Mouse (Mus musculus) left cerebral cortex, adult 11 months (tissue): Measurements from ENCODE around the gene Dmrt3.

Experiments
- DNase-seq: peaks from one replicate; pipeline ENCODE4 v3.0.0; 2022; ENCODE audit warnings: low spot score

Dmrt3 gene

DNA sequence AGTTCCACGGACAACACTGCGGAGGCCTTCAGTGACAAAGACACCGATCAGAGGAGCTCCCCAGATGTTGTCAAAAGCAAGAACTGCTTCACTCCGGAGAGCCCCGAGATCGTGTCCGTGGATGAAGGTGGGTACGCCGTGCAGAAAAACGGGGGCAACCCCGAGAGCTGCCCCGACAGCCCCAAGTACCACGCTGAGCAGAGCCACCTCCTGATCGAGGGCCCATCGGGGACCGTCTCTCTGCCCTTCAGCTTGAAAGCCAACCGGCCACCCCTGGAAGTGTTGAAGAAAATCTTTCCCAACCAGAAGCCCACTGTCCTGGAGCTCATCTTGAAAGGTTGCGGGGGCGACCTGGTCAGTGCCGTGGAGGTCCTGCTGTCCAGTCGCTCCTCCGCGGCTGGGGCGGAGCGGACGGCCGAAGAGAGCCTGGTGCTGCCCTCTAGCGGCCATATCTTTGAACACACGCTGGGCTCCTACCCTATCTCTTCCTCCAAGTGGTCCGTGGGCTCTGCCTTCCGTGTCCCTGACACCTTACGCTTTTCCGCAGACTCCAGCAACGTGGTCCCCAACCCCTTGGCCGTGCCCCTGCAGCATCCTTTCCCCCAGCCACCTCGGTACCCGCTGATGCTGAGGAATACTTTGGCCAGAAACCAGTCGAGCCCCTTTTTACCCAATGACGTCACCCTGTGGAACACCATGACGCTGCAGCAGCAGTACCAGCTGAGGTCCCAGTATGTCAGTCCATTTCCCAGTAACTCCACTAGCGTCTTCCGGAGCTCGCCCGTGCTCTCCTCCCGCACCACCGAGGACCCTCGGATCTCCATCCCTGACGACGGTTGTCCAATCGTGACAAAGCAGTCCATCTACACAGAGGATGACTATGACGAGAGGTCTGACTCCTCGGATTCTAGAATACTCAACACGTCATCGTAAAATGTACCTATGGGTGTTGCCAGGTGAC lies 12.5 kb downstream of the Dmrt3 start:
- DNase-seq: peak; percentile 15

DNA sequence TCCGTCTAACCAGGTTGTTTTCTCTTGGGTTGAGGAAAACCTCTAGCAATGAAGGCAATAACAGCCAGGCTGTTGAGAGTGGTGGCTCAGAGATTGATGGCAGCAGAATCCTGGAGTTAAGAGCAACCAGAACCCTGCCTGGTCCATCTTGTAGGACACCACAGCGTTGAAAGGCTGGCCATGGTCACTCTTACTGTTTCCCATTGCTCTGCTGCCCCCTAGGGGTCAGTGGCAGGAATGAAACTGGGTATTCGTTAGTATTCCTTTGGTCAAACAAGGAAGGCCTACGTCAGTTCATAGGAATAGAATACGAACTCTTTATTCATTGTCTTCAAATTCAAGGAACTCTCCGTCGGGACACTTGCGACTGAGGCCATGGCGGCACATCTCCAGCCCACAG lies 18.4 kb downstream of the Dmrt3 start:
- peak; percentile 13 for DNase-seq

DNA sequence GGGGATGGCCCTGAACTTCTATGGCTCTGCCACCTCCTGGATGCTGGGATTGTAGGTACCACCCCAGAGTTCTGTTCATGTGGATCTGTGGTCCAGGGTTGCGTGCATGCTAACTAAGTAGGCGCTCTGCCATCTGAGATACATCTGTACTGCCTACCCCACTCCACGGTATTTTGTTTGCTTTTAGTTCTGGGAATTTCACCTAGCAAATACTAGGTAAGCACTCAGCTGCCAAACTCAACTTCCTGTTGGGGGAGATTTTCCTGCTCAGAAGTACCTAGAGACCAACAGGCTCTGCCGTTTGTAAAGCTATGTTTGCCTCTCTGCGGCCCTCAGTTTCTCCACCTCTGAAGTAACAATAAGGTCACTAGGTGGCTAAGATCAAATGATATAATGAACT lies 25.0 kb downstream of the Dmrt3 start:
- no peak for DNase-seq

DNA sequence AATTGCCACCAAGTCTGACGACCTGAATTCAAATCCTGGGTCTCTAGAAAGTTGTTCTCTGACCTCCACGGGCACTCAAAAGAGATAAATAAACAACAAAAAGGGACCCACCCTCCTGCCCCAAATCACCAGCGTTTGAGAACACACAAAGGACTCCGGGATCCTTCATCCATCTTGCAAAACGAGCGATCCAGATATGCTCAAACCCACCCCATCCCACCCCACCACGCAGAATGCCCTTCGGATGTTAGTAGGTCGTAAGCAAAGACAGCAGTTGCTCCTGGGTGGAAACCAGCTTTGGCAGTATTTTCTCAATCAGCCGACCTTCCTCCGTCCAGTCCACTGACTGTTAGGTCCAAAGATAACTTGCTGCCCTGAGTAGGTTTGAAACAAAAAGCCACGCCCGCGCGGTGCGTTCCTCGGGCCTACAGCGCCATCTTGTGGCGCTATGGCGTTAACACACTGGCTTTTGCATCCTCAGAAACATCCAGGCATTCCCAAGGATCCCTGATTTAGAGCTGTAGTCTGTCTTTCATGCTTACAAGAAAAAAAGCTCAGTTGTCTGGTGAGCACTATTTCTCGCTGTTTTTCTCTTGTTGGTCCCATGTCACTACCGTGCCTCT lies 25.6 kb downstream of the Dmrt3 start:
- peak; percentile 21 for DNase-seq

DNA sequence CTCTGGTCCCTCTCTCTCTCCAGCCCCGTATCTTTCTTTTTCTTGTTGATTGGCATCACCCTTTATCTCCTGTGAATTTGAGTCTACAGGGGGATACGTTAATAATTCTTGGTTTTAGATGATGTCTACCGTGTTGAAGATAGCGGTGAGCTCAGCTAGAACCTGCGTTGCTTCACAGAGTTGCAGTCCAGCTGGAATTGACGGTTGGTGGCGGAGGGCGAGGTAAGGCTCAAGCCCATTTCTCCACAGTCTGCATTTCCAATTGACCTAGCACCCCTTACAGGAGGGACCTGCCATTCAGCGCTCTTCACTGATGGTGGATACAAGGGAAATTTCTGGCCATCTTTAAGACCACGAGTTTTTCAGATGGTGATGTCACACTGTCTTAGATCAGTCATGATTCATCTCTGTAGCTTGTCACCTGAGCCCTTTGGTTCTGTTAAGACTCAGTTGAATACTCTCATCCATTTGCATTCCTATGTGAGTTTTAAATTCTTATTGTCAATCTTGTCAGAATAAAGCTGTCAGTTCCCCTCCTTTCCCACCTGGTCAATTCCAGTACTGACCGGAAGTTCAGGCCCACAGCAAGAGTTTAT lies 28.8 kb downstream of the Dmrt3 start:
- no peak for DNase-seq

DNA sequence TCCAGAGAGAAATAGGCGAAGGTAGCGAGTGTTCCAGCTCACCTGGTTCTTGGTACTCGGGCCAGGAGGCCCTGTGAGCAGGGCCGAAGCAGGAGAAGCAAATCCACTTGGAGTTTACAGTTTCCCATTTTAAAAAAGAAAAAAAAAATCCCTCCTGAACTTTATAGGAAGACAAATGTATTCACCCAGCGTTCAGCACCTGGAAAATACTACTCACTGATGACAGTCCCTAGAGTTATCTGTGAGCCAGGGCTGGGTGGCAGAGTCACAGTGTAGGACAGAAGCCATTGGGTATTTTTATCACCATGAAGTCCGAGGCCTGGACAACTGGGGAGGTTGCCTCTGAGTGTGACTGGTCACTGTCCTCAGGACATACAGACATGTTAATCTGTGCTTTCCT lies 31.7 kb downstream of the Dmrt3 start:
- DNase-seq: no peak

DNA sequence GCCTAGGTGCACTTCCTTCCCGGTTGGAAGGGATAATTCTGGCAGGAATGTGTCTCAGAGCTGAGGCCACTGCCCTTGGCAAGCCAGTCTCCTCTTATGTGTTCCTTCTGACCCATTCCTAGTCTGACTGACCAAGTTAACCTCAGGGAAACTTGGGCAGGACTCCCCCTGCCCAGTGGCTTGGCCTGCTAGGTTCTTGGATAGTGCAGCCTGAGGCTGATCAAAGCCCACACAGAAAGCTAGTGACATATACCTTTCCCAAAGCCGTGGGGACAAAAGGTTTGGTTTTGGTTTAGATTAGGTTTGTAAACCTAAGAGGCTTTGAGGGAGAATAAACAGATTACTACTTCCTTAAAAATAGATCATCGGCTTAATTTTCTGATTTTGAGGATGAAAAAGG lies 37.0 kb downstream of the Dmrt3 start:
- DNase-seq: no peak

DNA sequence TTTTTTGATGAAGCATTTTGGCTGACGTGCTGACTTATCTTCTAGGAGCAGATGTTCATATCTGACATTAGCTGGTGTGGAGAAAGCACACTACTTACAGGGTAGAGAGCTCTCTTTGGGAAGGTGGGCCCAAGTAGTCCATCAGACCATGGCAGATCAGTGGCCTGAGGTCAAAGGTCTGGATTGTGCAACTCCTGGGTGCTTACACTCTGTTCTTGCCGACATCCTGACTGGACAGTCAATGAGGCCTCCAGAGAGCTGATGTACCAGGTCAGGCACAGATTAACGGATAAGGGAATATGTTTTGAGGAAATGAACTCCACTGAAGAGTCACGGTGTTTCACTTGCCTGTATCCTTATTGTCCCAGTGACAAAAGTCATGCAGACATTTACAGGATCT lies 38.6 kb downstream of the Dmrt3 start:
- no peak for DNase-seq

DNA sequence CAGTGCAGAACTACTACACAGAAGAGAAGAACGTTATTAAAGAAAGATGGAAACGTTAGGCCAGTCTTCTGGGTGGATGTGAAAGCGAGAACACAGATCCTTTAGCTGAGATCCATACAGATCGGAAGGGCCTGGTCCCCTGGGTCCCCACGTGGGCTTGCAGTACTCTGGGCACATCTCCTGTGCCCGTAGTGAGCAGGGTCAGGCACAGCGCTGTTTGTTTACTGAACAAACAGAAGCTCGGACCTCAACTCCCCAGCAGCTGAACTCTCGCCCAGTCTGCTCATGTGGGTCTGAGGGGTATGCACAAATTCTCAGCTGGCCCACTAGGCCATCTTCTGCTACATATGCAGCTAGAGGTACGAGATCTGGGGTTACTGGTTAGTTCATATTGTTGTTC lies 40.4 kb downstream of the Dmrt3 start:
- DNase-seq: no peak

DNA sequence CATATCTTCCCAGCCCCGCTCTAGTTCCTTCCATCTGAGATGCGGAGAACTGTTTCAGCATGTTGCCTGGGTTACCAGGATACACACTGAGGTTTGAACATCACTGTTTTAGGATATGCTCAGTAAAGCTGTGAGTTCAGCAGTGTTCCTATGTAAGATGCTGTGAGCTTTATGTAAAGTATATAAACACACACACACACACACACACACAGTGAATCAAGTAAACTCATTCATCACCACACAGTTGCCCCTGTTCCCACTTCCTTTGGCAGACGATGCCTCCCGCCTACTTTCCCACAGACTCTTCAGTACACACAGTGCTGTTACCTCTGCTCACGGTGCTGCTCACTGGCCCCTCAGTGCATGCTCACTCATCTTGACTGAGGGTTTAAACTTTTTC lies 42.5 kb downstream of the Dmrt3 start:
- no peak for DNase-seq

DNA sequence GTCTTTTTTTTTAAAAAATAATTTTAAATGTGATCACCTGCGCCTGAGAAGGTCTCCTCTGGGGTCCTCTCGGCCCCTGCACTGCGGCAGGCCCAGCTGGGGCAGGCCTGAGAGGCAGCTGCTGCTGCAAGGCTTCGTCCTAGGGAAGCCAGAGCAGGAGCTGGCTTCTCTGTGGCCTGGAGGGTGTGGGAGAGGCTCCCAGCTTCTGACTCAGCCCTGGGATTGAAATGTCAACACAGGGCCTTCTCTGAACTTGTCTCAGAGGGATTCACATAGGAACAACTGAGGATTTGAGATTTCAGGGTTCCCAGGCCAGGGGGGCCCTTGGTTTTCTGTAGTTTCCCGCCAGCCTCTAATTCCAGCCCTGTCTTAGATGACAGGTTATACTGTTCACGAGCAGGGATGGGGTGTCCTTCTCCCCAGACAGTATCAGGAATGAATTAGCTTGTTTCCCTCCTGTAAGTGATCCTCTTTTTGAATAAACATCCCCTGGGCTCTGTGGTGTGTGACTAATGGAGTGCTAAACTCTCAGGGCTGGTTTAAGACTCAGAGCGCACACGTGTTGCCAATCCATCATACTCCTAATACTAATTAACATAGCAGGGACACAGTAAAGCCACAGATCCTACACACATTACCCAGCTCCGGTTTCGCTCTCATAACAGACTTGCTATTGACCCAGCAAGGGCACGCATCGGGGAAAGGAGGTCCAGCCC lies 44.1 kb downstream of the Dmrt3 start:
- DNase-seq: no peak

DNA sequence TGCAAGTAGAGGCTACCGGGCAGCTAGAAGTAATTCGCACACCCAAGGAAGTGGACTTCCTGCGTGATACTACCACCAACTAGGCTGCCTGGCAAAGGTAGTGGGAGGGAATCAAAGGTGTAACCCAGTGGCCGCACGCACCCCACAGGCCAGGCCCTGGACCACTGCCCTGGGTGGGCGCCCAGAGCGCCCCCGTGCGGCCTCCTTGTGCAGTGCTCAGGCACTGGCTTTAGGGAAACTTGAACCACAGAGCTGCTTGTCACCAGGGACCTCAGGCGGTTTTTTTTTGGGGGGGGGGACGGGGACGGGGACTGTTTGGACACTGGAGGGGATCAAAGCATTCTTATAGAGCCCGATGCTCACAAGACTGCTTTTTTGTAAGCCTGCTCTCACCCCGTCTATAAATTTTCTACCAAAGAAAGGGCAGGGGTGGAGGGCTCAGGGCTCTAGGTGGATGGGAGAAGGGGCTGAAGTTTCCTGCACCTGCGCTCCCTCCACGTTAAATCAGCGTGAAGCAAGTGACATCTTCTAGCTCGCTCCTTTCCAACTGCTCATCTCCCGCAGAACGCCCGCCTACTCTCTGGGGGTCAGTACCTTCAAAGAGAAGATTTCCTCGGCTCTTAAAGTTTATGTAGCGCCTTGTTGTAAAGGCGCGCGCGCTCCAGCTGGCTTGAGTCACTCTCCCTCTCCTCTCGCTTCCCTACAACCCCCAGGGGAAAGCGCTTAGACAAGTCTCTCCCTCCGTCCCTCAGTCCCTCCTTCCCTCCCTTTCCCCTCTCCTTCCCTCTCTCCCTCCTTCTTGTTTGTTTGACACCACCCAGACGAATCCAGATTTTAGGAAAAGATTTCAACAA lies 55.6 kb downstream of the Dmrt3 start:
- DNase-seq: no peak

DNA sequence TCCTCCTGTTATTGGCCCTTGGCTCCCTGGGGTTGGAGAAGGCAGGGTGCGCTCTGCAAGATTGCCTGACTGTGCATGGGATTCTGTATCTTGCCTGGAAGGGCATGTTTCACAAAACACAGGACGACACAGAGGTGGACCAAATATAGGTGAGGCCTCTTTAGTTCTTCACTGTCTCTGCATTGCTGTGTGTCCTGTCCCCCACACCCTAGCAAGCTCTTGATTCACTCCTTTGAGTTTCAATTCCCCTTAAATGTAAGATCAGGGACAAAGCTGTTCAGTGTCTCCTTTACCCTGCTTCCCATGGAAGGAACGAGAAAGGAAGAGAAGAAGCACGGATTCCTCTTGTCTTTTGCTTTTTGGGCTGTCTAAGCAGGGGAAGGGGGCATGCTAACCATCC lies 57.7 kb downstream of the Dmrt3 start:
- DNase-seq: no peak

DNA sequence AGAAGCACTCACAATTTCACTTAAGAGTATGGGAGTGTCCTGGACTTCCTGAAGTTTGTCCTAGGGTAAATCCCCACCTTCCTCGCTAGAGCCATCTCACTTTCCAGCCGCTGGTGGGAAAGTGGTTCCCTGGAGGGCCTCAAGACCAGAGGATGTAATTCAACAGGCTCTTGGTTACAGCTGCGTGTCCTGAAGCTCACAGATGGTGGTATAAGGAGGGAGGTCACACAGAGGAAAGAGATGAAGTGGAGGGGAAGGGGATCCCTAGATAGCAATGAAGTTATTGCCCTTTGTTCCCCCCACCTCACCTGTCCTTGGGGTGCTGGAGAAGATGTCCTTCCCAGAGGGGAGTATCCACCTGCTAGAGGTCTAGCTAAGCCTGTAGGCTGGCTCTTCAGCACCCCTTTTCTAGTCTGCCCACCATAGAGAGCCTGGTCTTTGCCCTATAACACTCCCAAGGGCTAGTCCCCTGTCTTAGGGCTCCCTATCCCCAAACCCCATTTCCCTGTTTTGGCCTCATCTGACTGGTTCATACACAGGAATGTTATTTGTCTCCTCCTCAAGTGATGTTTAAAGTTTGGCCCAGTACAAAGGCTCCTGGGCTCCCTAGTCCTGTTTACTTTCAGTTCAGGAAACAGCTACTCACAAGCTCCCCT lies 59.6 kb downstream of the Dmrt3 start:
- no peak for DNase-seq

DNA sequence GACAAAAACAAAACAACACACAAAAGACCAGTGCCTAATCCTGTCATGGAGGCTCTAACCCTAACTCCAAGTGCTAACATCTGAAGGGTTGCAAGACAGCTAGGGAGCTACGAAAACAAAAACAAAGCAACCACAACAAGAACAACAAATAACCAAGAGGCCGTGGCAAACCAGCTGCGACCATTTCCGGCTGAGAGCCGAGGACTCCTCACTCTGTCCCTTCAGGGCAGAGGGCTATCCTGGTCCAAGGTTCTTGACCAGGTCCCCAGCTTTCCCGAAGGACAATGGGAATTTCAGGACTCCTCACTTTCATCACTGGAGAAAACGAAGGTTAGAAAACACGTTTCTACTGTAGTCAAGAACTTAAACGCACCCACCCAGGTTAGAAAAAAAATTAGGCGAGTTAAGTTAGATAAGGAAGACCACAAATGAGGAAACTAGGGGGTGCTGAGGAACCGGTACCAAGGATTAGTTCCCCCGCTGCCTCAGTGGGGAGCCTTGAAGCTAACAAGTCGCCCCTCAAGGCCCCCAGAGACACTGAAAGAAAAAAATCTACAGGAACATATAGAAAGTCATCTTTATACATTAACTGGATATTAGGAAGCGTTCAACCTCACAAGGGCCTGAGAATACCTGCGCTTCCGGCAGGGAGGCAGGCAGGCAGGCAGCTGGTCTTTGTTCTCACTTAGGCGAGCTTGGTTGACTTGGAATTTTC lies 60.6 kb downstream of the Dmrt3 start:
- DNase-seq: no peak

DNA sequence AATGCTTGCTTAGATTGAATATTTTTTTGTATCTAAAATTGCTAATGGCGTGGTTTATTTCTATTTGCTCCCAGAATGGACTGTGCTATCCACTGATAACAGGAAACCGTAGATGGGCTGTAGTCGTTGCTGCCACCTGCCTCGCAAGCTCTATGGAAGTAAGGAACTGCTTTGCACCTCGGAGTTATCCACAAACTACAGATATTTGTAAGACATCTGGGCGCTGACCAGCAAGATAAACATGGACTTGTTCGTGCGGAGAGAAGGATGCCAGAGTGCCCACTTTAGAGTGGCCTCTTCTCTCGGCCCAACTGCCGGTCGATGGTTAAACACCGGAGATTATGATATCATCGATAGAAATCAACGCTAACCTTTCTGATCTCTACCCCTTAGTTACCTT lies 61.6 kb downstream of the Dmrt3 start:
- DNase-seq: no peak

DNA sequence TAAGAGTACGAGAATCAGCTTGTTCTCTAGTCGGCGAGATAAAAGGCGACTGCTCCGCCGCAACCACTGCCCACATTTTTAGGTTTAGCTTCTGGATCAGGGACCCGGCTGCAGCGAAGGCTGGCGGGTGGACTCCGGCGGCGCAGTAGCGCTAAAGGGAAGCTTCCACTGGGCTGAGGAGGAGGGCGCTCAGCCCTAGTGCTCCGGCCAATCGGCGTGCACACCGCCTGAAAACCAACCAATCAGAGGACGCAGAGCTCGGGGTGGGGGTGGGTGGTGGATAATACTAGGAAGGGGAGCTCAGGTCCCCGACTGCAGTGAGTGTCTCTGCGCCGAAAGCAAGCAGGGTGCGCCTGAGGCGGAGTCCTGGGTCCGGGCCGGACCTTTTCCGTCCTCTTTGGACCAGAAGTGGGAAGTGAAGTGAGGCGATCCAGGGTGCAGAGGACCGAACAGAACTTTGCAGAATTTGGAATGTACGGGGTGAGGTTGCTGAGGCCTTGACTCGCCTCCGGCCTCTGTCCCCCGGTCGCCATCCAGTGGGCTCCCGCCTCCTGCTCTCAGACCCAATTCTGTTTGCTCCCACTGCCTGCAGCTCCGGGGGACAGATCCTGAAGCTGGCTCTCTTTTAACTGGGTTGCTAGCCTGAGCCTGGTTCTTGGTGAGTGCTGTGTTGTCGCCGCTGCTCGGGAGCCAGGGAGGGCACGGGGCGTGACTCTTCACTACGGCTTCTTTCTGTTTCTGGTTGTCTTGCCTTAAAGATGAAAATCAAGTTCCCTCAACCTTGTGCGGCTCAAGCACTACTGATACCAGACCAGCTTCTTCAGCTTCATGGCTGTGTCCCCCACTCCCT lies 62.2 kb downstream of the Dmrt3 start, which contains the start of gene Dmrt2:
Dmrt2 (plus strand) TSS at position 311 of the 850 bp plus-strand sequence.
- DNase-seq: no peak
